In the genomic region with DNA sequence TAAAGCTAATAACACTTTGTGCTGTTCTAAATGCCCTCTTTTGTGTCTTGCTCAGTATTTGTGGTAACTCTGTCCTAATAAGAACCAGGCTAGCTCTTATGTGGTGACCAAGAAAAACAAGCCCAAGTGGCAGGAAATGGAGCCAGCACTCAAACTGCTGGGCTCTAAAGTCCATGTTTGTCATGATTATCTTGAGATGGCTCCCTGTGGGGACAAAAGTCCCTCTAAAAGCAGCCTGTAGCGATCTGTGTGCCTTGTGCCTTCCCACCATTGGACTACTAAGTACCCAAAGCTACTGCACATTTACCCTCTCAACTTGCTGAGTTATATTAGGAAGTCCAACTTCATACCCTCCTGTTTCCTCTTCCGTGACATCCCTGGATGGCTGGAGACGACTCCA, we compare ENCODE assay signal across 19 mouse cellular contexts.
"Had no signal": no experiment of that assay in that cellular context is flagged by ENCODE, and none has a peak within 500 bp of the region (broad histone marks: within the 10 kb centered on the region; RNA-seq: fewer than 3 reads in every experiment).

No protein-coding gene starts in this region.

- H3K36me3 ChIP-seq: lung, embryonic 15.5 days; midbrain, embryonic 13.5 days; midbrain, embryonic 15.5 days; neural tube, embryonic 12.5 days; stomach, embryonic 15.5 days had no signal

- H3K9ac ChIP-seq: liver, postnatal 0 days; lung, embryonic 15.5 days; midbrain, embryonic 13.5 days; midbrain, embryonic 15.5 days; neural tube, embryonic 12.5 days; stomach, embryonic 15.5 days had no signal

- DNase-seq: liver, postnatal 0 days; lung, adult 2 months; lung, postnatal 14 days; lung, postnatal 36 days; right cerebral cortex, adult 18-20 months; right cerebral cortex, postnatal 25 days; right cerebral cortex, postnatal 4 days; thymus, adult 2 months; thymus, postnatal 25 days had no signal

- H3K27ac ChIP-seq: lung, embryonic 15.5 days; macrophage; midbrain, embryonic 13.5 days; midbrain, embryonic 15.5 days; neural tube, embryonic 12.5 days; stomach, embryonic 15.5 days; stomach, postnatal 0 days had no signal

- H3K27me3 ChIP-seq: lung, embryonic 15.5 days; megakaryocyte, embryonic 14.5 days; midbrain, embryonic 13.5 days; midbrain, embryonic 15.5 days; neural tube, embryonic 12.5 days; stomach, embryonic 15.5 days had no signal

- H3K4me2 ChIP-seq: lung, embryonic 15.5 days; midbrain, embryonic 11.5 days; midbrain, embryonic 13.5 days; midbrain, embryonic 15.5 days; neural tube, embryonic 12.5 days; stomach, embryonic 15.5 days had no signal

- H3K9me3 ChIP-seq: lung, embryonic 15.5 days; midbrain, embryonic 13.5 days; midbrain, embryonic 15.5 days; neural tube, embryonic 12.5 days; stomach, embryonic 15.5 days had no signal

- ATAC-seq: lung, postnatal 0 days; midbrain, embryonic 13.5 days; midbrain, embryonic 15.5 days had no signal

- H3K4me3 ChIP-seq: lung, embryonic 15.5 days; megakaryocyte, embryonic 14.5 days; midbrain, embryonic 13.5 days; midbrain, embryonic 15.5 days; neural tube, embryonic 12.5 days; stomach, embryonic 15.5 days had no signal

- H3K4me1 ChIP-seq: midbrain, embryonic 13.5 days; midbrain, embryonic 15.5 days; neural tube, embryonic 12.5 days; stomach, embryonic 15.5 days had no signal
